Mouse (Mus musculus) embryo, embryonic 10 days (tissue): ENCODE measurements around the gene Zfp992.
"Not testable (repeated sequence)": the region's sequence is repeated elsewhere in the genome, so short reads cannot be mapped to it uniquely, and the experiment has no call there.

Experiments used
- DNase-seq: peaks from one replicate; pipeline ENCODE4 v3.0.0-alpha.2; 2015; ENCODE audit warnings: low spot score

Zfp992 gene

GRCm38 (mm10) chr4:146474716-146475676, 26.2 kb downstream of the Zfp992 start:
- DNase-seq: not testable (repeated sequence)

- DNase-seq: not testable (repeated sequence)
Observed at GRCm38 (mm10) chr4:146476260-146476659, 27.4 kb downstream of the Zfp992 start.

GRCm38 (mm10) chr4:146476959-146477358, 28.1 kb downstream of the Zfp992 start:
- not testable (repeated sequence) for DNase-seq

- not testable (repeated sequence) for DNase-seq
Observed at GRCm38 (mm10) chr4:146480376-146481096, 31.7 kb downstream of the Zfp992 start.

GRCm38 (mm10) chr4:146482546-146482945, 33.7 kb downstream of the Zfp992 start:
- DNase-seq: not testable (repeated sequence)

GRCm38 (mm10) chr4:146483571-146484280, 34.9 kb downstream of the Zfp992 start:
- DNase-seq: not testable (repeated sequence)

- DNase-seq: not testable (repeated sequence)
Observed at GRCm38 (mm10) chr4:146484676-146485075, 35.9 kb downstream of the Zfp992 start.

GRCm38 (mm10) chr4:146485183-146485939, 36.5 kb downstream of the Zfp992 start:
- peak; percentile 11 for DNase-seq

GRCm38 (mm10) chr4:146486753-146487152, 37.9 kb downstream of the Zfp992 start:
- not testable (repeated sequence) for DNase-seq

- not testable (repeated sequence) for DNase-seq
Observed at GRCm38 (mm10) chr4:146489196-146489595, 40.4 kb downstream of the Zfp992 start.

- DNase-seq: not testable (repeated sequence)
Observed at GRCm38 (mm10) chr4:146491993-146492392, 43.2 kb downstream of the Zfp992 start.

- no peak for DNase-seq
Observed at GRCm38 (mm10) chr4:146492439-146492838, 43.6 kb downstream of the Zfp992 start.

GRCm38 (mm10) chr4:146492851-146493250, 44.0 kb downstream of the Zfp992 start:
- DNase-seq: no peak

GRCm38 (mm10) chr4:146493319-146493907, 44.6 kb downstream of the Zfp992 start:
- not testable (repeated sequence) for DNase-seq

- DNase-seq: no peak
Observed at GRCm38 (mm10) chr4:146494980-146495379, 46.2 kb downstream of the Zfp992 start.

GRCm38 (mm10) chr4:146497695-146498275, 49.0 kb downstream of the Zfp992 start:
- not testable (repeated sequence) for DNase-seq

GRCm38 (mm10) chr4:146501727-146502126, 52.9 kb downstream of the Zfp992 start, which contains the start of gene Zfp981:
TSS of gene Zfp981 (plus strand) at chr4:146502027.
- not testable (repeated sequence) for DNase-seq

- not testable (repeated sequence) for DNase-seq
Observed at GRCm38 (mm10) chr4:146509029-146509428, 60.2 kb downstream of the Zfp992 start.

- DNase-seq: not testable (repeated sequence)
Observed at GRCm38 (mm10) chr4:146511871-146512270, 63.0 kb downstream of the Zfp992 start.

GRCm38 (mm10) chr4:146516474-146516873, 67.7 kb downstream of the Zfp992 start:
- no peak for DNase-seq
